Mouse (Mus musculus) cerebellum, adult 2 months (tissue): ENCODE measurements at regions not wholly inside any gene's neighbourhood (a gene's known extent, or its start where the extent isn't known, plus 50 kb on each side); places are given as distances from the start of the nearest gene placed in this dataset.

Source experiments
- CTCF ChIP-seq: fragments of 200-500 bp; IDR thresholded peaks from 2 replicates; pipeline ENCODE4 v1.5.1; 2011; ENCODE audit warnings: low read depth, mild to moderate bottlenecking, control low read depth, low read length, moderate library complexity, borderline replicate concordance; ENCODE audit not compliant: insufficient read depth
- POLR2A ChIP-seq: fragments of 200-500 bp; IDR thresholded peaks from 2 replicates; pipeline ENCODE4 v1.6.1; 2011; ENCODE audit warnings: low read length, control low read depth, borderline replicate concordance; ENCODE audit not compliant: insufficient read depth

- TF ChIP-seq CTCF (no peak), POLR2A (no peak)
Measured at GRCm38 (mm10) chr3:20820047-20820446, 453.1 kb upstream of the Agtr1b start.
